Mouse (Mus musculus): ENCODE data around the gene Prim2.

GRCm38 (mm10) chr1:33688810-33689209 is 19.2 kb upstream of the Prim2 start:
- no peak for TF ChIP-seq CTCF (IDR thresholded peaks at IDR 0.05; ENCODE audit: borderline replicate concordance, insufficient read depth, low read length)
- no peak for TF ChIP-seq POLR2A (IDR thresholded peaks at IDR 0.05; ENCODE audit: low read depth, low read length)
